Mouse (Mus musculus): ENCODE measurements around the gene Neurod6.
"Not testable (repeated sequence)": the region's sequence is repeated elsewhere in the genome, so short reads cannot be mapped to it uniquely, and the experiment has no call there.

Neurod6 gene

GRCm38 (mm10) chr6:55680974-55681373 lies at the start of gene Neurod6:
TSS of gene Neurod6 (minus strand) at chr6:55681263.
- DNase-seq (ENCODE audit: low read depth, low spot score), result no peak

- DNase-seq (ENCODE audit: low read depth, low spot score), result peak; percentile 72
Observed at GRCm38 (mm10) chr6:55717209-55717608, 36.1 kb upstream of the Neurod6 start.

- no peak for DNase-seq (ENCODE audit: low read depth, low spot score)
Observed at GRCm38 (mm10) chr6:55715446-55715845, 34.4 kb upstream of the Neurod6 start.

DNA sequence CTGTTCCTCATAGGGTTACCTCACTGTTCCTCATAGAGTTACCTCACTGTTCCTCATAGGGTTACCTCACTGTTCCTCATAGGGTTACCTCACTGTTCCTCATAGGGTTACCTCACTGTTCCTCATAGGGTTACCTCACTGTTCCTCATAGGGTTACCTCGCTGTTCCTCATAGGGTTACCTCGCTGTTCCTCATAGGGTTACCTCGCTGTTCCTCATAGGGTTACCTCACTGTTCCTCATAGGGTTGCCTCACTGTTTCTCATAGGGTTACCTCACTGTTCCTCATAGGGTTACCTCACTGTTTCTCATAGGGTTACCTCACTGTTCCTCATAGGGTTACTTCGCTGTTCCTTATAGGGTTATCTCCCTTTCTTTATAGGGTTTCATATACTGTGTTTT lies 29.9 kb upstream of the Neurod6 start:
- DNase-seq (ENCODE audit: low read depth, low spot score), result not testable (repeated sequence)

DNA sequence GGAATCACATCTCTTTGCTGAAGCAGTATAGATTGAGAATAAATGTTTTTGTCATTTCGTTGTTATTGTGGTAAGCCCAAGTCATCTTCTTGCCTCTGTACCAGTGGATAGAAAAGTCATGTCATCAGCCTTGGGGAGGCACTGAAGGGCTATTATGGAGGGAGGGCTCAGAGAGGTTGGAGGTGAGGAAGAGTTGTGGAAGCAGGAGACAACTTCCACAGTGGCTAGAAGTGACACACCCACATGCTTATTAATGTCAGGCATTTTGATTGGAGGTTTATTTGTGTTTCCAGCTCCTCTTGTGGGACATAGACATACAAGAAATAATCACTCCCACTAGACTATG lies 23.7 kb upstream of the Neurod6 start:
- no peak for DNase-seq (ENCODE audit: low read depth, low spot score)

GRCm38 (mm10) chr6:55704061-55704758 lies 23.1 kb upstream of the Neurod6 start:
- DNase-seq (ENCODE audit: low read depth, low spot score), result no peak

DNA sequence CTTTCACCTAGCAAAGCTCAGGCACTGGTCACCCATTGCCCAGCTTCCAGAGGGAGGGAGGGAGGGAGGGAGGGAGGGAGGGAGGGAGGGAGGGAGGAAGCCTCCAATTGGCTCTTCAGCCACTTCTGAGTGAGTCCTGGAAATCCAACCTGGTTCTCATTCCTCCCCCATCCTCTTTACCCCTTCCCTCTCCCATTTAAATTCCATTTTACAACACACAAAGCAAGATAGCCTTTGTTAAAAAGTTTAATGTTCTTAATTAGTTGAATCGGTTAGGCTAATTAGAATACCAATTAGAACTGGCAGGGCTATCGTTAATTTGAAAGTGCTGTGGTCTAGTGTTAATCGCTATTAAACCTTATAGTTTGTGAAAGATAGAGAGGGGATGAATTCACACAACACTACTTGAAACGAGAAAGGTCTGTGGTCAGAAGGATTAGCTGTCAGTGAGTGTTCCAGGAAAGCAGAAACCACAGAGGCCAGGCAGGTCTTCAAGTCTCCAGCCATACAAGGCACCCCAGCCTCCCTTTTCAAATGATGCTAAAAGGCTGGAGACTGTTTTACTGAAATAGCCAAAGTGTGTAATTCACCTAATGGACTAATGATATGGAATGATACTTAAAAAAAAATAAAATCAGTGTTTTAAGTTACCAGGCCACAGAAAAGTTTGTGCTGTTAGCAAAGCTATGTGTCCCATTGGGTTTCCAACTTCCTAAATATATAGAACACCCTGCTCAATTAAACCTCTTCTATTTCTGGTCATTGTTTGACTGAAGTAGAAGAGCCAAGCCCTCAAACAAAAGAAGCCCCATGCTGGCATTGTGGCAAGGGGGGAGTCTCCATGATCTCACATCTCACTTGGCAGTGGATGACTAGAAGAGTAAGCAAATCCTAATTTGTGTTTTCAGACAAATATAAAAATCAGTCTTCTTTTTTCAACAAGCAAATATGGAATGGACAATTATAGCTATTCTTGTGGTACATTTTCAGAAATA lies 19.6 kb upstream of the Neurod6 start:
- DNase-seq (ENCODE audit: low read depth, low spot score), result no peak

DNA sequence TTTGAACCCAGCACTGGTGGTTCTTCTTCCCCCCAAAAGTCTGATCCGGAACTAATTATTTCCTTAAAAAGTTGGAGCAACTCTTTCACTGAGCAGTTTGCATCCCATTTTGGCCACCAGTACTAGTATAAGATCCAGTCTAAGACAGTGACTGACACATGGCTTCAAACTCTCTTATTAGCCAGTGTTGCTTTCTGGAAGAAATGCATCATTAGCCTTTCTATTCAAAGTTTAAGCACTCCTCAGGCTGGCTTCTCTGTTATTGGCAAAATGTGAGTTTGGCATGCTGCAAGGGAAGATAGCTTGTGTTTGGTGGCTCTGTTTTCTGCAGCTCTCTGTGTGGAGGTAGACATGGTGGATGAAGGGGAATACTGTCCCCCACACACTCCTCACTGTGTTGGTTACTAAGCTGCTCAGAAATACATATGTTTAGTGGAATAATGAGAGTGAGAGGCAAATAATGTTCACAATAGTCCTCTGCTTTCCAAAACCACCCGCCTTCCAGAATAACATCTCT lies 9.0 kb upstream of the Neurod6 start:
- no peak for DNase-seq (ENCODE audit: low read depth, low spot score)

- DNase-seq (ENCODE audit: low read depth, low spot score), result no peak
Observed at GRCm38 (mm10) chr6:55683506-55683905, 2.4 kb upstream of the Neurod6 start.

GRCm38 (mm10) chr6:55682886-55683285 lies 1.8 kb upstream of the Neurod6 start:
- no peak for DNase-seq (ENCODE audit: low read depth, low spot score)

DNA sequence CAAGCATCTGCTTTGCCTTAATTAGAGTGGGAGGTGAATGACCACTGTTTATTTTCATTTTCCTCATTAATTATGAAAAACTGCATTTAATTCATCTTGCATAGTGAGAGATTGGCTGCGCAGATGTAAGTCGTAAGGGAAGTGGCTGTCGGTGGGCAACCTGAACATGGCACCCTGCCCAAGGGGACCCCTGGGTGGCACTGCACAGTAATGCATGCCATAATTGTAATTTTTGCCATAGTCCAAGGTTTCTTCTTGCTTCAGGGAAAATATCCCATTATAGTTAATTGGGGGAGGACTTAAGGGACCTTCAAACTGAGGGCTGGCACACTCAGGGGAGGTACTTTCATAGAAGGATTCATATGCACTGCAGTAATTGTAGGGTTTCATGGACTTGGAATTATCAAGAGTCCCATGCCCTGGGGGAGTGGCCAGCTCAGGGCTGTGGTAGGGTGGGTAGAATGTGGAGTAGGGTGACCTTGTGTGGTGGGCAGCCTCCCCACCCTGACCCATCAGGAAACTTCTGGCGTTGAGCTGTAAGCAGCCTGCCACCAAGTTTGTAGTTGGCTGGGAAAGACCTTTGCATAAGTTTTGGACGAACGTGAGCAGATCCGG lies 2.4 kb downstream of the Neurod6 start:
- no peak for DNase-seq (ENCODE audit: low read depth, low spot score)

DNA sequence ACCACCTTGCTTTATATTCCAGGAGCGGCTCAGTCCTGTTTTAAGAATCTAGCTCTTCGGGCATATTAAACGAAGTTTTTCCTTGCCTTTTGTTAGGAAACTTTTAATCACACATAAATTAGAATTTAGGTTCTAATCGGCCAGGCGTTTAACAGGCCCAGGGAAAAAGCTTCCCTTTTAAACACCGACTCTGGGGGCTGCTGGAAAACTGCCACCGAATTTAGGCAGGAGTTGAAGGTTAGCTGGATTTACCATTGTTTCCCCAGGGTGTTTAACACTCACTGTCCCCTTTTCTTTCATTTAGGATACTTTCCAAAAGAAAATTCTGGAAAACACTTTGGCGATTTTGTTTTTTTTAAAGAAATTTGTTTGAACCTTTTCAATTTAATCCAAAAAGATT lies 3.7 kb downstream of the Neurod6 start:
- DNase-seq (ENCODE audit: low read depth, low spot score), result no peak

DNA sequence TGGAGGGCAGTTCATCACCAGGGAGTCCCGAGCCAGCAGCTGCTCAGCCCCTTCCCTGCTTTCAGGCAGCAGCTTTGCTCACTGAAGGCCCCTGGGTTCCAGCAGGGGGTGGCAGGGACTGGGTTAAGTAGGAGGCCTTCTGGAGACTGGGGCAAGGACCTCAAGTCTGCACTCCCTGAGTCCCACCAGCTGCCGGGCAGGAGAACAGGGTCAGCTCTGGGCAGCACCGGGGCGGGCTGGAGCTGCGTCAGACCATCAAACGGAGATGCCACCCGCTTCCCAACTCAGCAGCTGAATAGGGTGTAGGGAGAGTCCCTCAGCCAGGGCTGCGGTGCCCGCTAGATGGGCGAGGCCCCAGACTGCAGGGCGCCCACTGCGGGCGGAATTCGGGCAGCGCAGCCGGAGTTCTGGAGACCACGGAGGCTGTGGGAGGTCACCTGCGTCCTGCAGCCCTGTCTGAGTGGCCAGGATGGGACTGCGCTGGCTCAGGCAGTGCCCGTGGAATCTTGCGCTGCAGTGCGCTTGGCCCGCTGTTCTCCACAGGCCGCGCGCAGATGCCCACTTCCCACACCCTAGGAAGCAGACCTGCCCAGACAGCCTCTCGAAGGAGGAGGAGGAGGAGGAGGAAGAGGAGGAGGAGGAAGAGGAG lies 4.3 kb downstream of the Neurod6 start:
- DNase-seq (ENCODE audit: low read depth, low spot score), result no peak

- DNase-seq (ENCODE audit: low read depth, low spot score), result no peak
Observed at GRCm38 (mm10) chr6:55676141-55676662, 4.9 kb downstream of the Neurod6 start.

DNA sequence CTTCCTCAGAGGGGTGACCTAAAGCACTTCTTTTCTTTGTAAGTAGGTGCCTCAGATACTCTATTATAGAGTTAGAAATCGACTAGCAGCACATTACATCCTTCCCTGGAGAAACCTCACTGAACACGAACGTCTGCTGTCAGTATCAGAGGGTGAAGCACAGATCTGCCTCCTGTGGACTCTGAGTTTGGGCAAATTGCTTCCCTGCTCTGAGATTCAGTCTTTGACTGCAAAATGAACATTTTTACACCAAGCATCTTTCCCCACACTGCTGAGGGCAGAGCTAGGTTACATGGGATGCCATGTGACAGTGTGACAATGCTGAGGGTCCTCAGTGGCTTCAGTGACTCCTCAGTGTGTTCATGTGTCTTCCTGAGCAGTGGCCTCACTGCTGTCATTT lies 13.3 kb downstream of the Neurod6 start:
- DNase-seq (ENCODE audit: low read depth, low spot score), result no peak

DNA sequence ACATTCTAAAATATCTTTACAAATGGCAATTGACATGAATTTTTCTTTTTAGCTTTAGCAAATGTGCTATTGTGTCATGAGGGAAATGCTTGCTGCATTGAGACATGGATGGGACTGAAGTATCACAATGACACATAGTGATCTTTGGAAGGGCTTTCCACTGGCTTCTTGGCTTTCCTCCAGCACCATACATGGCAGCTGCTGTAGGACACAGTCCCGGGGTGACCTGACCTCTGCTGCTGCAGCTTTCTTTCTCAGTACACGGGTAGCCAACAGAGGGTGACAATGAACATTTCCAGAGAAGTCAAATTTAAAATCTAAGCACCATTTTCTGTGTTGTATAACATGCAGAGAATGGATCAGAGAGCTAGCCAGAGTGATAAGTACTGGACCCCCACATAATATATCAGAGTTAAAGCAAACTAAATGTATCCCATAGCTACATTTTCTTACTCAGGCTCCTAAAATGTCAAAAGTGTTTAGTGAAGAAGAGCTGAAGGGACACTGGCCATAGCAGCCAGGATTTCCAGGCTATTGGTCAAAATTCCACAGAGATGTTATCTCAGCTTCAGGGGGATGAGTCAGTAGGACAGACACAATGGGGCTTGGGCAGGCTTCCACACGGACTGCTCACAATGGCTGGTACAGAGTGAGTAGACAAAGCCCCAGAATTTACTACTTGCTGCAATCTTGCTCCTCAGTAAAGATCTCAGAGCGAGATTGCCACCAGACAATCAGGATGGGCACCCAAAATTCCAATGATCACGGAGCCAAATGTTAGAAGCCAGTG lies 19.7 kb downstream of the Neurod6 start:
- no peak for DNase-seq (ENCODE audit: low read depth, low spot score)

GRCm38 (mm10) chr6:55649996-55650395 lies 31.1 kb downstream of the Neurod6 start:
- DNase-seq (ENCODE audit: low read depth, low spot score), result no peak

GRCm38 (mm10) chr6:55649581-55649980 lies 31.5 kb downstream of the Neurod6 start:
- no peak for DNase-seq (ENCODE audit: low read depth, low spot score)

GRCm38 (mm10) chr6:55648886-55649285 lies 32.2 kb downstream of the Neurod6 start:
- no peak for DNase-seq (ENCODE audit: low read depth, low spot score)

- no peak for DNase-seq (ENCODE audit: low read depth, low spot score)
Observed at GRCm38 (mm10) chr6:55647771-55648280, 33.2 kb downstream of the Neurod6 start.
